Mouse (Mus musculus) adrenal gland, postnatal 4 days (tissue): ENCODE data around the gene Zfp276. TPM values are rescaled to one million over a fixed set of nuclear protein-coding genes. Genes with fewer than 3 reads are reported as not detected.
"Not testable (repeated sequence)": the region's sequence is repeated elsewhere in the genome, so short reads cannot be mapped to it uniquely, and the experiment has no call there.

Source experiments
- DNase-seq, 2 experiments: peaks; one replicate each; pipeline ENCODE4 v3.0.0; 2021 to 2022; ENCODE audit warnings: low spot score in 2 of 2, mixed read lengths in 2 of 2
- long read RNA-seq, 2 experiments: library from polyadenylated mRNA; stranded (forward); transcript quantifications; one replicate each; pipeline ENCODE4 v2.0.0; 2021
- total RNA-seq, 2 experiments: library from RNA; stranded (reverse); gene quantifications; 2 replicates each; pipeline ENCODE4 v1.2.3; 2021

The Zfp276 gene
- 10 to 100 TPM; 28.3 to 30.1 TPM for total RNA-seq
- long read RNA-seq, experiment 1, full-length matches to known transcripts: 5 of 19 reads
- long read RNA-seq, experiment 1, partial matches to known transcripts: 1 of 19 reads
- long read RNA-seq, experiment 1, other reads (novel, unspliced or antisense): 13 of 19 reads
- long read RNA-seq, experiment 2, full-length matches to known transcripts: 7 of 49 reads
- long read RNA-seq, experiment 2, partial matches to known transcripts: 10 of 49 reads
- long read RNA-seq, experiment 2, other reads (novel, unspliced or antisense): 32 of 49 reads

GRCm38 (mm10) chr8:123254099-123254885 is at the start of gene Zfp276, which contains the start of gene Vps9d1:
Gene Zfp276, plus strand, starts transcription at chr8:123254195.
Gene Vps9d1, minus strand, starts transcription at chr8:123254348.
- peak; percentile 83 to 84 for DNase-seq

GRCm38 (mm10) chr8:123211876-123212275 is 42.1 kb upstream of the Zfp276 start:
- no peak for DNase-seq

- DNase-seq: peak; percentile 79 to 90
Measured at GRCm38 (mm10) chr8:123212321-123213117, 41.5 kb upstream of the Zfp276 start, which contains the start of the genes Chmp1a and Spata33. Gene Chmp1a, minus strand, starts transcription at chr8:123212763. Gene Spata33, plus strand, starts transcription at chr8:123212832.

DNA sequence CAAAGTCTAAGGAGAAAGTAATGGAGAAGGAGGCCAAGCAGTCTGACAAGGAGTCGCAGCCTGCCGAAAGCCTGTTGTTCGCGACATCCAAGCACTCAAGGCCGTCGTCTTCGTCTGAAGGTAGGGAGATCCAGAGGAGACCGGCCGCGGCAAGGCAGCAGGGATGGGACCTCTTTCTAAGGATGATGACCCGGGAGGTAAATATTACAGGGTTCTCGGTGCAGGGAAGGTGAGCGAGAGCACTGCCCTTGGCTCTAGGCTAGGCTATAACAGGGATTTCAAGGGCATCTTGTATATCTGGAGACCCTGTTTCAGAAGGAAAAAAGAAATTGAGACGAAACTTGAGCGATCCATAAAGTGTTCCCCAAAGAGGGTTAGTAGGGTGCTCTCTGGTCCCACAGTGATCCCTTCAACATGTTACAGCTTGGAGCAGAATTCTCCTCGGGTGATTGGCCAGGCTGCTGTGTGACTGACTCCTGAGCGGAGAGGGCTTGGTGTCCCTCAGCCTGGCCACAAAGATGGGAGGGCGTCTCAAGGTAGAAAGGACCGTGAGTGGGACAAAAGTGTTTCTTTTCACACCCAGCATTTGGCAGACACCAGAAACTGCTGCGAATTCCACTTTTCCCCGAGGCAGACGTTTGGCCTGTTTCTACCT is 40.8 kb upstream of the Zfp276 start:
- no peak for DNase-seq

DNA sequence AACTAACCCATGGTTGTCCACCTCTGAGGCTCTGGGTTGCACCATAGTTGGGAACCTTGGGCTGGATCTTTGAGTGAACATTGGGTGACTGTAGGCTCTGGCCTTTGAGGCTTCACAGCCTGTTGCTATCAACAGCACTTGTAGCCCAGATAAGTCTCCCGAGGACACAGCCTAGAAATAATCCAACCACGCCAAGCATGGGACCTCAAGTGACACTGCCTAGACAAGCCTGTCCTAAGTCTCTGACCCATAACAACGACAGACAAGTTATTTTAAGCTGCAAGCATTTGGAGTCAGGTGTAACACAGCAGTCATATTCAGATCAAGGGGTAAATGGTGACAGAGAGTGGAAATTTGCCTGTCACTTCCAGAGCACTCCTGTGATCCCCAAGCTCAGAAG is 38.6 kb upstream of the Zfp276 start:
- DNase-seq: no peak

DNA sequence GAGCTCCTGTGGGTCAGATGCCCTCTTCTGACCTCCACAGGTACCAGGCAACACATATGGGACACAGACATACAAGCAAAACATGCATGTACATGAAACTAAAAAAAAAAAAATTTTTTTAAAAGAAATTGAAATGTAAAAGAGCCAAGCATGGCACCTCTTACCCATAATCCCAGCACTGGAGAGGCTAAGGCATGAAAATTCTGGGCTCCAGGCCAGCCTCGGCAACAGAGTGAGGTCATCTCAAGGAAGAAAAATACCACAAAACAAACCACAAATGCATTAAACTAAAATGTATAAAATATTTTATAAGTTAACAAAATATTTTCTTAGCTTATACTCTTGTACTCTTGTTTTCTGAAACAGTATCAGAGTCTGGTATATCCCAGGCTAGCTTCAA is 33.1 kb upstream of the Zfp276 start:
- DNase-seq: no peak

DNA sequence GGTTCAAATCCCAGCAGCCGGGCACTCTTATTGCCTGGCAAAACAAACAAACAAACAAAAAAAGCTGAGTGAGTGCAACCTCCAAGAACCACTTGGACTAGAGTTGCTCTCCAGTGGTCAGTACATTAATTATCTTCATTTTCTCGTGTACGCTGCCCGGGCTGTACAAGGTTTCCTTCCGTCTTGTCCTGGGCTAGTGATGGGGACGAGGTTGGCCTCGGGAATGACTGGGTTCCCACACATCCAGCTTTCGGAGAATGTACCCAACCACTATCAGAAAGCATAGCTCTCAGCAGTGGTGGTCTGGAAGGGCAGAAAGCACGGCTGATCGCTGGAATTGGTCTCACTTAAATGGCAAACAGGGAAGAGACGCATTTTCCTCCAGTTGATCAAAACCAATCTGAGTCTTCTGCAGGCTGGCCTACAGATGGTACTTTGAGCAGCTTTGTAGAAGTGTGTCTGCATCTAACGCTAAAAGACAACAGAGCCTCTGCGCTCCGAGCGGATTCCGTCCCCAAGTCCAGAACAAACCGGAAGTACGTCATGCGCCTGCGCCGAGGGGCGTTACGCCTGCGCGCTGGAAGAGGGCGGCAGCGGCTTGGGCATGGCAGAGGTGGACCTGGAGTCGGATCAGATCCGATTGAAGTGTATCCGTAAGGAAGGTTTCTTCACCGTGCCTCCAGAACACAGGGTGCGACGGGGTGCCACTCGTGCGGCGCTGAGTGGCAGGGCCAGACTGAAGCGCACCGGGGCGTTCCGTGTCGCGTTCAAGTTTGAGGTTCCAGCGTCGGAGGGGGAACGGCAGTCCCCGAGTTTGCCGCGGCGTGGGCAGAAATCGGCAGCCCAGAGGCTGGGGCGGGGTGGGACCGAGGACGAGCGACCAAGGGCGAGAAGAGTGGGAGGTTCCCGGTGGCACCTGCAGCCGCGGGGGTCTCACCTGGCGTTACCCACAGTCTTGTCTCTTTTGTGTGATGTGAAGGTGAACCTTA is 29.4 kb upstream of the Zfp276 start, which contains the start of gene Cdk10:
Gene Cdk10, plus strand, starts transcription at position 565 of the 989 bp plus-strand sequence.
- DNase-seq: peak; percentile 91 to 92

DNA sequence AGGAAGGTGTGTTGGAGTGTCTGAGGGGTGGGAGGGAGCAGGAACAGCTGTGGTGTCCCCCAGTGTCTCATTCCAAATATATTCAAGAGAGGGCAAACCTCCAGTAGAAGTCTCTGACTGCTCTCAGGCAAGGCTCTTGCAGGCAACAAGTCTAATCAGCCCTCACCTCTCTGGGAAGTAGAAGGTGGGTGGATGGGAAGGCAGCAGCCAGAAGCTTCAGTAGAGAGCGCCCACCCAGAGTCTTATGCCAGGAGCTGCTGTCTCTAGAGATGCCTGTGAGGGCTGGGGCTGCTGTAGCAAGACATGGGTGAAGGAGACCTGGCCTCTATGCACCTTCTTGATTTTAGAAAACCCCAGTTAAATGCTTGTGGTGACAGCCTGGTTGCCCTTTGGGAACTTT is 25.6 kb upstream of the Zfp276 start:
- no peak for DNase-seq

GRCm38 (mm10) chr8:123230326-123230725 is 23.7 kb upstream of the Zfp276 start:
- DNase-seq: not testable (repeated sequence)

DNA sequence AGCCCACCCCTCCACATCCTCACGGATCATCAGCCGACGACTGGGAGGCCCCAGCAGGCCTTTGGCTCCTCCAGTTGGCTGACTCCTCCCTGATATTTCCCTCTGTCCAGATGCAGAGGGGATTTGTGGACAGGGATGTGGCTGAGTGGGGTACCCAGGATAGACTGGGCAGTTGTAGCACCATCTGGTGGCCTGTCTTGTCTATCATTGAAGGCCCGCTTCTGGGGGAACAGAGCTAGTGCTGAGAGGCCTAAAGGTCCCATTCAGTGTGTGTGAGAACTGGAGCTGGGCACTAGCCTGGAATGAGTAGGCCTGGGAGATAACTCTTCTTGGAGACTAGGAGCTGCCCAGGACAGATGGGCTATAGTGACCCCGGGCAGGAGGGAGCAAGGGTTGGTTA is 22.3 kb upstream of the Zfp276 start:
- no peak for DNase-seq

GRCm38 (mm10) chr8:123232553-123232952 is 21.4 kb upstream of the Zfp276 start:
- no peak for DNase-seq

DNA sequence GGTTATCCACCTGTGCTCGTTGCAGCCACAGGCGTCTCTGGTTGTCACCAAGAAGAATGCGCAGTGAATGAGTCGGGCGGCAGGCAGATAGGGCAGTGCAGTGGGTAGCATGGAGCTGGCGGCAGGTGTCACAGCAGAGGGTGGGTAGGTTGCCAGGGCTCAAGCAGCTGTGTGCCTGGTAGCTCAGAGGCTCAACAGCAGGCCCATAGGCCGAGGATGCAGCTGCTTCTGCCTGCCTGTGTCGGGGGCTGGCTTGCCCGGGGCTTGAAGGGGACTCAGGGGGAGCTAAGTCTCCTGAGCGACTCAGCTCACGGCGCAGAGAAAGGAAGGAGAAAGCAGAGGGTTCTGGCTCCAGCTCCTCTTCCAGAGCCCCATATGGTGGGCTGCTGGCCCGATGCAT is 20.7 kb upstream of the Zfp276 start:
- DNase-seq: no peak

DNA sequence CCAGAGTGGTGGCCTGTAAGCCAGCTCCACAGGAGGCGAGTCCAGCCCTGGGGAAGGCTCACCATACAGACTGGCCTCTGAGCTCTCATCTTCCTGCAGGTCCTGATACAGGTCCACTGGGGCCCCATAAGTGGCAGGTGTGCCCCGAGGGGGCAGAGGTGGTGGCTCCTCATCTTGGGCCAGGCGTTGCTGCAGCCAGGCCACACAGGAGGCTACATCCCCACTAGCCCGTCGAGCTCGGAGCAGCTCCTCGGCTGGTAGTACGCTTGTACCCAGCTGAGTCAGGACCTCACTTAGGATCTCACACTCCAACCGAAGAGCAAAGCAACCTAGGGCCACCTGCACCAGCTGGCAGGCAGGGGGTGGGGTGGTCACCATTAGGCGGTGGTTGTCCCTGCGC is 20.2 kb upstream of the Zfp276 start:
- no peak for DNase-seq

DNA sequence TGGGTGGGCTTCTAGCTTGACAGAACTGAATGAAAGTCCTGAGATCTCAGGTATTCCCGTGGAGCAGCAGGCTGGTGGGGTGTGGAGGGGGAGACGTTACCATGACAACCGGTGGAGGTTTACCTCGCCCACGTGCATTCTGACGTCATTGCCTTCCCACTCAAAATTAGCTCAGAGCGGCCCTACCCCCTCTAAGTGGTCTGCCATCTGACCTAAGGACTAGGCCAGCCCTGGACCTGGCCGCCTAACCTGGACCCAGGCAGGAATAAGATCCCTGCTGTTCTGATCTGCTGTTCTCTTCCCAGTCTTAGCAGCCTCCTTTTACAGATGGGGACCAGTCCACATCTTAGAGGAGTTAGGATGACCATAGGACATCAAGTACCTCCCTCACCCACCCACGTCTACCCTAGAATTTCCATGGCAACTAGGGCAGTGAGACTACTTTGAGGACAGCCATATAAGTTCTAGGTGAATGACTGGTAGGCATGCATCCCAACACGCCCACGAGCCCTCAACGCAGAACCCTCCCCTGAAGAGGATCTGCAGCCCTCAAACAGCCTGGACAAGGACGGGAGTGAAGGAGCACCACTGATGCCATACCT is 19.0 kb upstream of the Zfp276 start:
- DNase-seq: no peak

DNA sequence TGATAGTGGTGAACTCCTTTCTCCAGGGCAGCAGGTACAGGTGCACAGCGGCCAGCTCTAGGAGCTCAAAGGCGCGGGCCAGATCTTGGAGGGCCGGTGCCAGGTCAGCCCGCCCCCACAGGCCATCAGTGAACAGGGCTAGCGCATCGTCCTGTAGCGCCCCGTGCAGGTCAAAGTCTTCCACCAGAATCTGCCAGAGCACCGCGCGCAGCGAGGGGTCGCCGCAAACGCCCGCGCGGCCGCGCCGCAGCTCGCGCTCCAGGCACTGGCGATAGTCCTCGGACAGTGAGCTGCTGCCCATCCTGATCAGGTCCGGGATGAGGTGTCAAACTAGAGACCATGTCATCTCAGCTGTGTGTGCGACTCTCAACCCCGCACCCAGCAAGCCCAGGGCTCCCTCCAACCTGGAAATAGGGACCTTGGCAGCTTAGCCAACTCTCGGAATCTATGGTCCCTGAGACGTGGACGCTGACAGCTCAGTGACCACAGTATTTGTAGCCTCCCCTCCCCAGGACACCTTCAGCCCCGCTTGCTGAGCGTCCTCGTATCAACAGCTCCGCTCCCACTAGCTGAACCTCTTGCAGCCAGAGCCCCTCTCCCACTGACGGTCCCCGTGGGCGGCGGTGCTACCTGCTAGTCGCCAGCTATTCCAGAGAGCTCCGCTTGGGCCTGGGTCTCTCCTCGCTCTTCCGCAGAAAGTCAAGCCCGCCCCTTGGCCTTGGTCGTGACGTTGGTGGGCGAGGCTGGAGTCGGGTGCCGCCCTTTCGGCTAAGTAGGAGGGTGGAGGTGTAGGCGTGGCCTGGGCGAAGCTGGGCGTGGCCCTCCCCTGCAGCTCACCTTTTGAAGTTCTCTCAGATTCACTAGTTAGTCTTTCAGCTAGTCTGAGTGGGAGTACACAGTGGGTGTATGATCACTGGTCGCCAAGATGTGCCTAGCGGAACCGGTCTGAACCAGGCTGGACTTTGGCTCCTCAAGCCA is 18.2 kb upstream of the Zfp276 start, which contains the start of gene Spata2l:
Gene Spata2l, minus strand, starts transcription at position 714 of the 978 bp plus-strand sequence.
- peak; percentile 78 for DNase-seq

GRCm38 (mm10) chr8:123239398-123239797 is 14.6 kb upstream of the Zfp276 start:
- no peak for DNase-seq

- no peak for DNase-seq
Measured at GRCm38 (mm10) chr8:123242107-123242923, 11.7 kb upstream of the Zfp276 start.
